Mouse (Mus musculus) heart, postnatal 0 days (tissue): ENCODE measurements at regions not wholly inside any gene's neighbourhood (a gene's known extent, or its start where the extent isn't known, plus 50 kb on each side); places are given as distances from the start of the nearest gene placed in this dataset.

ENCODE experiments used
- ATAC-seq: fragments of 200-750 bp; cut with Nextera tagmentation; 2 replicates; pipeline ENCODE4 v1.8.0; 2017; ENCODE audit warnings: low read depth, moderate number of reproducible peaks, moderate library complexity; ENCODE audit not compliant: insufficient read depth
- DNase-seq: peaks from one replicate; pipeline ENCODE4 v3.0.0-alpha.2; 2016; ENCODE audit warnings: low spot score
- H3K27ac ChIP-seq: fragments of 300-500 bp; sonication (generic); 2 replicates; pipeline ENCODE4 v1.5.1; 2014; ENCODE audit warnings: low read depth, mild to moderate bottlenecking
- H3K27me3 ChIP-seq: fragments of 300-500 bp; sonication (generic); 2 replicates; pipeline ENCODE4 v1.6.1; 2014; ENCODE audit warnings: low read length, mixed read lengths; ENCODE audit not compliant: control insufficient read depth, insufficient read depth
- H3K36me3 ChIP-seq: fragments of 300-500 bp; sonication (generic); replicated peaks from 2 replicates; pipeline ENCODE4 v1.6.1; 2014; ENCODE audit warnings: low read length, mixed read lengths; ENCODE audit not compliant: control insufficient read depth, insufficient read depth
- H3K4me1 ChIP-seq: fragments of 300-500 bp; sonication (generic); 2 replicates; pipeline ENCODE4 v1.6.1; 2014; ENCODE audit warnings: antibody characterized with exemption; ENCODE audit not compliant: control insufficient read depth, insufficient read depth
- H3K4me2 ChIP-seq: fragments of 300-500 bp; sonication (generic); 2 replicates; pipeline ENCODE4 v1.6.1; 2014; ENCODE audit warnings: low read depth, mild to moderate bottlenecking, low read length, moderate library complexity
- H3K4me3 ChIP-seq: fragments of 300-500 bp; sonication (generic); 2 replicates; pipeline ENCODE4 v1.5.1; 2014; ENCODE audit warnings: low read depth, low read length
- H3K9ac ChIP-seq: fragments of 300-500 bp; sonication (generic); replicated peaks from 2 replicates; pipeline ENCODE4 v1.6.1; 2014; ENCODE audit warnings: low read depth, low read length, mixed read lengths
- H3K9me3 ChIP-seq: fragments of 300-500 bp; sonication (generic); replicated peaks from 2 replicates; pipeline ENCODE4 v1.6.1; 2016; ENCODE audit warnings: low read length; ENCODE audit not compliant: control insufficient read depth
- CTCF ChIP-seq: IDR thresholded peaks from 2 replicates; pipeline ENCODE4 v1.5.1; 2016; ENCODE audit warnings: antibody characterized with exemption, control low read depth, low read depth
- EP300 ChIP-seq: IDR thresholded peaks from 2 replicates; pipeline ENCODE4 v1.6.1; 2016; ENCODE audit warnings: antibody characterized with exemption, low read depth
- WGBS: fragments of 180-500 bp; shearing (Covaris S2); extraction: QIAGEN DNeasy Blood & Tissue Kit; methylation state at CpG from one replicate; pipeline ENCODE4 v1.1.7; 2014; 5-methylcytosine and 5-hydroxymethylcytosine counted together

- DNase-seq (no peak), ATAC-seq (no peak)
- Histone ChIP-seq H3K27ac (no peak overlapping the region), H3K9me3 (no peaks in the 10 kb centered on the region), H3K27me3 (no peaks in the 10 kb centered on the region), H3K4me2 (no peak overlapping the region), H3K4me3 (no peak overlapping the region), H3K36me3 (no peaks in the 10 kb centered on the region), H3K9ac (no peak overlapping the region), H3K4me1 (no peaks in the 10 kb centered on the region)
- TF ChIP-seq CTCF (peak; percentile 20; the same call in 1 of the 2 replicates), EP300 (no peak)
- WGBS: 45% methylated on average over 8 of the region's 8 CpGs
Measured at GRCm38 (mm10) chr14:72027362-72028020, 464.1 kb downstream of the Gm9195 start.

- 46% methylated on average over 2 of the region's 2 CpGs for WGBS
- Histone ChIP-seq H3K9ac (no peak overlapping the region), H3K4me1 (no peaks in the 10 kb centered on the region), H3K4me2 (no peak overlapping the region), H3K27me3 (no peaks in the 10 kb centered on the region), H3K36me3 (no peaks in the 10 kb centered on the region), H3K4me3 (no peak overlapping the region), H3K9me3 (no peaks in the 10 kb centered on the region), H3K27ac (no peak overlapping the region)
- DNase-seq: no peak
- TF ChIP-seq EP300 (no peak), CTCF (no peak)
- ATAC-seq: no peak
Measured at GRCm38 (mm10) chr14:72004371-72004770, 487.3 kb downstream of the Gm9195 start.

- DNase-seq (no peak), ATAC-seq (no peak)
- Histone ChIP-seq H3K36me3 (no peaks in the 10 kb centered on the region), H3K4me3 (no peak overlapping the region), H3K27ac (no peak overlapping the region), H3K4me2 (no peak overlapping the region), H3K9ac (no peak overlapping the region), H3K27me3 (no peaks in the 10 kb centered on the region), H3K4me1 (no peaks in the 10 kb centered on the region), H3K9me3 (no peaks in the 10 kb centered on the region)
- 29% methylated on average over 7 of the region's 7 CpGs for WGBS
- TF ChIP-seq CTCF: no peak
- no peak for TF ChIP-seq EP300
Measured at GRCm38 (mm10) chr14:72002205-72003138, 489.2 kb downstream of the Gm9195 start.

- Histone ChIP-seq H3K4me1 (no peaks in the 10 kb centered on the region), H3K27me3 (no peaks in the 10 kb centered on the region), H3K27ac (no peak overlapping the region), H3K36me3 (no peaks in the 10 kb centered on the region), H3K4me2 (no peak overlapping the region), H3K9me3 (no peaks in the 10 kb centered on the region), H3K4me3 (no peak overlapping the region), H3K9ac (no peak overlapping the region)
- TF ChIP-seq EP300: no peak
- no peak for TF ChIP-seq CTCF
- ATAC-seq (no peak), DNase-seq (no peak)
- 68% methylated on average over 4 of the region's 4 CpGs for WGBS
Measured at GRCm38 (mm10) chr14:71973016-71973415, 518.6 kb downstream of the Gm9195 start.

DNA sequence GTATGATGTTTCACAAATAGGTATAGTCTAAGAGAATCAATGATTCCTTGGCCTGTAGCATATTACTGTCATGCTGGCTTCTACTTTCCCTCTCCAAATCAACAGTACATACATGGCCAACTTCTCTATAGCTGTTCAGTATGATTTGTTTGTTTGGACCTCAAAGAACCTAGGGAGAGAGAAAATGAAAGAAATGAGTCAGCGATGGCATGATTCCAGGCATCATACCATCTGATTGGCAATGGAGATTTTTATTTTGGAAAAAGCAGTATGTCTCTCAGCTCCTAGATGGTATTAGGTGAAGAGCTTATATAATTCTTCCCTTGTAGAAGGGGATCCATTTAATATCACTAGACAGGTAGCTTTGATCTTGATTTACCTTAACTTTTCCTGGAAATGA, 519.1 kb downstream of the Gm9195 start:
- DNase-seq: no peak
- no peak for ATAC-seq
- 72% methylated on average over 1 of the region's 1 CpGs for WGBS

More for the DNA sequence above, 519.1 kb downstream of the Gm9195 start:
- no peaks in the 10 kb centered on the region for H3K9me3 ChIP-seq
- no peaks in the 10 kb centered on the region for H3K27me3 ChIP-seq
- H3K36me3 ChIP-seq: no peaks in the 10 kb centered on the region
- H3K4me3 ChIP-seq: no peak overlapping the region
- no peak overlapping the region for H3K9ac ChIP-seq
- TF ChIP-seq CTCF: no peak
- TF ChIP-seq EP300: no peak
- H3K4me1 ChIP-seq: no peaks in the 10 kb centered on the region
- no peak overlapping the region for H3K4me2 ChIP-seq
- H3K27ac ChIP-seq: no peak overlapping the region
